Mouse (Mus musculus) CH12.LX (cell line): ENCODE results near the gene Zfpl1. TPM values are rescaled to one million over a fixed set of nuclear protein-coding genes. Genes with fewer than 3 reads are reported as not detected.

ENCODE experiments used
- DNase-seq: peaks from one replicate; pipeline ENCODE4 v3.0.0-alpha.2; 2013; ENCODE audit errors: extremely low read depth
- H3K27ac ChIP-seq: 2 replicates; pipeline ENCODE4 v1.5.1; 2012; ENCODE audit warnings: low read depth, mild to moderate bottlenecking, control low read depth, moderate library complexity; ENCODE audit not compliant: insufficient read depth
- H3K27me3 ChIP-seq: replicated peaks from 2 replicates; pipeline ENCODE3; 2012; ENCODE audit warnings: inconsistent platforms
- H3K36me3 ChIP-seq, 2 experiments: replicated peaks in 1 of 2; 2 replicates each; pipeline versions ENCODE3 to v1.6.1; 2012; ENCODE audit warnings: inconsistent platforms in 1 of 2, low read length in 1 of 2, mild to moderate bottlenecking in 1 of 2, mixed read lengths in 1 of 2, moderate library complexity in 1 of 2; ENCODE audit not compliant: control insufficient read depth in 1 of 2, insufficient read depth in 1 of 2
- H3K4me1 ChIP-seq, 2 experiments: 2 replicates each; pipeline ENCODE4 v1.6.1; 2012; ENCODE audit warnings: inconsistent platforms in 1 of 2, moderate library complexity in 1 of 2; ENCODE audit not compliant: insufficient read depth in 2 of 2, control insufficient read depth in 1 of 2
- H3K4me2 ChIP-seq: 2 replicates; pipeline ENCODE4 v1.6.1; 2012; ENCODE audit warnings: low read depth, mild to moderate bottlenecking, control low read depth; ENCODE audit not compliant: poor library complexity, insufficient read depth, severe bottlenecking
- H3K4me3 ChIP-seq, 3 experiments: fragments of 150-350 bp in 1 of 3; sonication (generic) in 1 of 3; replicated peaks in 1 of 3; 2 replicates each; pipeline versions ENCODE3 to v1.5.1; 2011 to 2012; ENCODE audit warnings: low read depth in 2 of 3, low read length in 2 of 3, mild to moderate bottlenecking in 2 of 3, moderate library complexity in 2 of 3, control low read depth in 1 of 3, improper control_type of control experiment in 1 of 3, inconsistent platforms in 1 of 3, mixed read lengths in 1 of 3; ENCODE audit not compliant: poor library complexity in 1 of 3
- H3K79me2 ChIP-seq: replicated peaks from 2 replicates; pipeline ENCODE4 v1.6.1; 2012; ENCODE audit warnings: mild to moderate bottlenecking, moderate library complexity; ENCODE audit not compliant: control insufficient read depth, poor library complexity, insufficient read depth, severe bottlenecking; ENCODE audit errors: extremely low read depth
- H3K9ac ChIP-seq: 2 replicates; pipeline ENCODE4 v1.6.1; 2012; ENCODE audit warnings: low read depth, mild to moderate bottlenecking, control low read depth, moderate library complexity; ENCODE audit not compliant: insufficient read depth
- H3K9me3 ChIP-seq: replicated peaks from 2 replicates; pipeline ENCODE3; 2012; ENCODE audit warnings: low read length, inconsistent platforms, mixed read lengths
- CTCF ChIP-seq, 2 experiments: IDR thresholded peaks in 1 of 2; conservative IDR thresholded peaks in 1 of 2; 2 replicates each; pipeline ENCODE4 v1.5.1; 2011 to 2012; ENCODE audit warnings: low read depth in 2 of 2, low read length in 2 of 2, improper control_type of control experiment in 1 of 2, inconsistent platforms in 1 of 2, mild to moderate bottlenecking in 1 of 2, moderate library complexity in 1 of 2
- GABPA ChIP-seq: IDR thresholded peaks from 2 replicates; pipeline ENCODE4 v1.6.1; 2012; ENCODE audit warnings: low read depth, low read length, improper control_type of control experiment, inconsistent platforms; ENCODE audit not compliant: insufficient replicate concordance
- HCFC1 ChIP-seq: IDR thresholded peaks from 2 replicates; pipeline ENCODE4 v1.6.1; 2012; ENCODE audit warnings: low read depth, mild to moderate bottlenecking, inconsistent platforms, low read length, improper control_type of control experiment
- JUND ChIP-seq: conservative IDR thresholded peaks from 2 replicates; pipeline ENCODE4 v1.6.1; 2011; ENCODE audit warnings: low read depth, low read length, improper control_type of control experiment
- MAX ChIP-seq: IDR thresholded peaks from 2 replicates; pipeline ENCODE4 v1.6.1; 2011; ENCODE audit warnings: low read length, improper control_type of control experiment
- MAZ ChIP-seq: IDR thresholded peaks from 2 replicates; pipeline ENCODE4 v1.6.1; 2012; ENCODE audit warnings: low read depth, mild to moderate bottlenecking, inconsistent platforms, low read length, improper control_type of control experiment, moderate library complexity
- MEF2A ChIP-seq: IDR thresholded peaks from 2 replicates; pipeline ENCODE4 v1.6.1; 2014; ENCODE audit warnings: low read depth, mild to moderate bottlenecking, inconsistent platforms, low read length, improper control_type of control experiment, borderline replicate concordance
- MXI1 ChIP-seq: IDR thresholded peaks from 2 replicates; pipeline ENCODE4 v1.6.1; 2011; ENCODE audit warnings: mild to moderate bottlenecking, low read depth, low read length, improper control_type of control experiment
- MYC ChIP-seq: IDR thresholded peaks from 2 replicates; pipeline ENCODE4 v1.6.1; 2011; ENCODE audit warnings: low read depth, mild to moderate bottlenecking, improper control_type of control experiment, low read length
- NELFE ChIP-seq: IDR thresholded peaks from 2 replicates; pipeline ENCODE4 v1.6.1; 2011; ENCODE audit warnings: low read depth, low read length, improper control_type of control experiment
- NRF1 ChIP-seq: IDR thresholded peaks from 2 replicates; pipeline ENCODE4 v1.6.1; 2014; ENCODE audit warnings: low read depth, mild to moderate bottlenecking, inconsistent platforms, low read length, improper control_type of control experiment, moderate library complexity
- PAX5 ChIP-seq: IDR thresholded peaks from 2 replicates; pipeline ENCODE4 v1.6.1; 2012; ENCODE audit warnings: low read length, inconsistent platforms, mixed read lengths
- RAD21 ChIP-seq: IDR thresholded peaks from 2 replicates; pipeline ENCODE4 v1.6.1; 2011; ENCODE audit warnings: low read depth, mild to moderate bottlenecking, low read length, improper control_type of control experiment, moderate library complexity
- SIN3A ChIP-seq: IDR thresholded peaks from 2 replicates; pipeline ENCODE4 v1.6.1; 2012; ENCODE audit warnings: low read length, improper control_type of control experiment, inconsistent platforms
- SMC3 ChIP-seq: IDR thresholded peaks from 2 replicates; pipeline ENCODE4 v1.6.1; 2011; ENCODE audit warnings: low read depth, low read length, improper control_type of control experiment
- TBP ChIP-seq: conservative IDR thresholded peaks from 2 replicates; pipeline ENCODE4 v1.6.1; 2011; ENCODE audit warnings: low read depth, low read length, improper control_type of control experiment
- TCF12 ChIP-seq: IDR thresholded peaks from 2 replicates; pipeline ENCODE4 v1.6.1; 2014; ENCODE audit warnings: low read depth, mild to moderate bottlenecking, inconsistent platforms, low read length, improper control_type of control experiment
- USF2 ChIP-seq: conservative IDR thresholded peaks from 2 replicates; pipeline ENCODE4 v1.6.1; 2011; ENCODE audit warnings: low read depth, low read length, improper control_type of control experiment
- ZC3H11A ChIP-seq: IDR thresholded peaks from 2 replicates; pipeline ENCODE4 v1.6.1; 2012; ENCODE audit warnings: low read depth, mild to moderate bottlenecking, inconsistent platforms, low read length, improper control_type of control experiment
- ZKSCAN1 ChIP-seq: IDR thresholded peaks from 2 replicates; pipeline ENCODE4 v1.6.1; 2012; ENCODE audit warnings: low read depth, inconsistent platforms, low read length, improper control_type of control experiment, borderline replicate concordance
- ZMIZ1 ChIP-seq: IDR thresholded peaks from 2 replicates; pipeline ENCODE4 v1.6.1; 2012; ENCODE audit warnings: low read depth, mild to moderate bottlenecking, inconsistent platforms, low read length, improper control_type of control experiment
- ZNF384 ChIP-seq: IDR thresholded peaks from 2 replicates; pipeline ENCODE4 v1.6.1; 2012; ENCODE audit warnings: low read depth, low read length, improper control_type of control experiment, inconsistent platforms
- dilution Hi-C: fragments of 300-500 bp; cut with MboI; formaldehyde crosslinking; loops from 2 replicates; pipeline ENCODE4 v1.14.3; 2020; ENCODE audit warnings: low sequenced_read_pairs; ENCODE audit not compliant: extremely low pct_unique_long_range_greater_than_20kb, extremely low pct_ligation_motif_present
- in situ Hi-C: fragments of 300-500 bp; cut with MboI; formaldehyde crosslinking; loops from 3 replicates; pipeline ENCODE4 v1.14.3; 2019; ENCODE audit warnings: low sequenced_read_pairs, low pct_ligation_motif_present, low pct_unique_long_range_greater_than_20kb, mixed read lengths
- polyA plus RNA-seq: library from polyadenylated mRNA; unstranded; fragments of >175 nt; gene quantifications from 2 replicates; pipeline ENCODE4 v1.2.1, GENCODE M21; 2012; ENCODE audit warnings: low read depth; ENCODE audit not compliant: insufficient read length
- total RNA-seq, 2 experiments: library from RNA; depleted of rRNA; stranded (reverse); fragments of 300-350 nt in 1 of 2; fragments of >200 nt in 1 of 2; gene quantifications; 2 replicates each; pipeline ENCODE4 v1.2.3; 2012 to 2014

Zfpl1 gene
- total and polyA plus RNA-seq, 3 experiments, result 26.1 to 40.9 (median 26.8) TPM

GRCm38 (mm10) chr19:6071261-6071660 lies 13.5 kb downstream of the Zfpl1 start:
- H3K27ac ChIP-seq, result no peak overlapping the region
- H3K9ac ChIP-seq, result no peak overlapping the region
- no peak for DNase-seq
- no peaks in the 10 kb centered on the region for H3K27me3 ChIP-seq
- no peaks in the 10 kb centered on the region for H3K9me3 ChIP-seq
- no peak overlapping the region for H3K4me3 ChIP-seq
- no peak overlapping the region for H3K4me2 ChIP-seq
- in situ Hi-C loops, result no loop called here
- peaks cover 9 to 37% of the 10 kb centered on the region in 2 experiments for H3K4me1 ChIP-seq
- H3K79me2 ChIP-seq, result peaks cover 17% of the 10 kb centered on the region
- TF ChIP-seq USF2 (no peak), MEF2A (no peak)
- dilution Hi-C loops, result no loop called here
- H3K36me3 ChIP-seq, result peaks cover 48 to 73% of the 10 kb centered on the region in 2 experiments

- Histone ChIP-seq H3K79me2 (peaks cover 11% of the 10 kb centered on the region), H3K4me1 (peaks cover 8 to 33% of the 10 kb centered on the region in 2 experiments), H3K9me3 (no peaks in the 10 kb centered on the region), H3K36me3 (peaks cover 48 to 73% of the 10 kb centered on the region in 2 experiments), H3K4me3 (no peak overlapping the region), H3K27me3 (no peaks in the 10 kb centered on the region), H3K4me2 (no peak overlapping the region), H3K9ac (no peak overlapping the region), H3K27ac (no peak overlapping the region)
- dilution Hi-C loops, result no loop called here
- in situ Hi-C loops, result no loop called here
- no peak for DNase-seq
- TF ChIP-seq MAX, result no peak
- TF ChIP-seq RAD21, result no peak
- TF ChIP-seq PAX5, result no peak
- TF ChIP-seq USF2, result no peak
- TF ChIP-seq MYC, result no peak
- no peak for TF ChIP-seq ZKSCAN1
- TF ChIP-seq TCF12, result no peak
Observed at GRCm38 (mm10) chr19:6070571-6071250, 14.0 kb downstream of the Zfpl1 start.

GRCm38 (mm10) chr19:6069851-6070250 lies 14.9 kb downstream of the Zfpl1 start:
- dilution Hi-C loops, result no loop called here
- DNase-seq, result no peak
- Histone ChIP-seq H3K4me2 (no peak overlapping the region), H3K27me3 (no peaks in the 10 kb centered on the region), H3K4me3 (no peak overlapping the region), H3K9me3 (no peaks in the 10 kb centered on the region), H3K4me1 (peaks cover 8 to 25% of the 10 kb centered on the region in 2 experiments), H3K27ac (no peak overlapping the region), H3K9ac (no peak overlapping the region), H3K36me3 (peaks cover 47 to 65% of the 10 kb centered on the region in 2 experiments), H3K79me2 (0 out of 2 replicates have a peak, but pooled peaks cover 5% of the 10 kb centered on the region)
- TF ChIP-seq MAZ (no peak), ZMIZ1 (no peak), SMC3 (no peak), TBP (no peak), ZNF384 (no peak), SIN3A (no peak), NELFE (no peak), MAX (no peak), ZC3H11A (no peak), JUND (no peak), HCFC1 (no peak), MXI1 (no peak), NRF1 (no peak), USF2 (no peak), CTCF (conservative IDR thresholded peaks at IDR 0.05 in 1 of 2, IDR thresholded peaks at IDR 0.05 in 1 of 2; ENCODE audit: low read depth in 2 of 2, low read length in 2 of 2) (no peak), GABPA (no peak)
- in situ Hi-C loops, result loop anchor here (10.0 kb wide), 1 partner anchor 105 kb away; the partner anchor contains the start of gene Pola2
